Mouse (Mus musculus) hindbrain, embryonic 12.5 days (tissue): ENCODE measurements around the gene Ccdc173. TPM values are rescaled to one million over a fixed set of nuclear protein-coding genes. Genes with fewer than 3 reads are reported as not detected.

ENCODE experiments used
- ATAC-seq: fragments of 200-750 bp; cut with Nextera tagmentation; 2 replicates; pipeline ENCODE4 v1.8.0; 2017; ENCODE audit warnings: moderate TSS enrichment; ENCODE audit not compliant: low FRiP score
- H3K27ac ChIP-seq: fragments of 300-500 bp; sonication (generic); 2 replicates; pipeline ENCODE4 v1.5.1; 2016; ENCODE audit warnings: mild to moderate bottlenecking
- H3K27me3 ChIP-seq: fragments of 300-500 bp; sonication (generic); 2 replicates; pipeline ENCODE4 v1.6.1; 2016; ENCODE audit warnings: mild to moderate bottlenecking
- H3K36me3 ChIP-seq: fragments of 300-500 bp; sonication (generic); 2 replicates; pipeline ENCODE4 v1.6.1; 2016; ENCODE audit warnings: mild to moderate bottlenecking
- H3K4me1 ChIP-seq: fragments of 300-500 bp; sonication (generic); 2 replicates; pipeline ENCODE4 v1.6.1; 2016
- H3K4me2 ChIP-seq: fragments of 300-500 bp; sonication (generic); replicated peaks from 2 replicates; pipeline ENCODE4 v1.6.1; 2016; ENCODE audit warnings: mild to moderate bottlenecking
- H3K4me3 ChIP-seq: fragments of 300-500 bp; sonication (generic); 2 replicates; pipeline ENCODE4 v1.5.1; 2016; ENCODE audit warnings: mild to moderate bottlenecking
- H3K9ac ChIP-seq: fragments of 300-500 bp; sonication (generic); 2 replicates; pipeline ENCODE4 v1.6.1; 2016; ENCODE audit warnings: mild to moderate bottlenecking, moderate library complexity
- H3K9me3 ChIP-seq: fragments of 300-500 bp; sonication (generic); replicated peaks from 2 replicates; pipeline ENCODE4 v1.6.1; 2016; ENCODE audit warnings: mild to moderate bottlenecking
- WGBS: fragments of 180-500 bp; shearing (Covaris S2); methylation state at CpG from one replicate; pipeline ENCODE4 v1.1.7; 2016; 5-methylcytosine and 5-hydroxymethylcytosine counted together
- polyA plus RNA-seq: library from polyadenylated mRNA; unstranded; fragments of >200 nt; fragmentation: Nextera tagmentation; extraction: Ambion mirVana; gene quantifications from 2 replicates; pipeline ENCODE4 v1.2.1, GENCODE M21; 2016

Ccdc173 gene
- polyA plus RNA-seq: 4.1 and 5.1 TPM in 2 replicates

- WGBS: 2% methylated on average over 48 of the region's 48 CpGs
These were observed at the start of gene Ccdc173, which contains the start of gene Phospho2 for GRCm38 (mm10) chr2:69789429-69790069. TSS of gene Ccdc173 (minus strand) at chr2:69789575. TSS of gene Phospho2 (plus strand) at chr2:69789623.

GRCm38 (mm10) chr2:69838707-69839106 lies 49.3 kb upstream of the Ccdc173 start:
- Histone ChIP-seq H3K9me3 (no peaks in the 10 kb centered on the region), H3K9ac (no peak overlapping the region), H3K4me2 (no peak overlapping the region), H3K27me3 (no peaks in the 10 kb centered on the region), H3K36me3 (peaks cover 18% of the 10 kb centered on the region), H3K27ac (no peak overlapping the region), H3K4me1 (0 out of 2 replicates have a peak, but pooled peaks cover 4% of the 10 kb centered on the region), H3K4me3 (no peak overlapping the region)
- no peak for ATAC-seq

More at GRCm38 (mm10) chr2:69789429-69790069, at the start of gene Ccdc173, which contains the start of gene Phospho2:
- H3K9me3 ChIP-seq: no peaks in the 10 kb centered on the region
- H3K4me3 ChIP-seq: peak within 1 kb of the TSS; percentile 63
- peak; percentile 95 for ATAC-seq
- peaks cover 2% of the 10 kb centered on the region; the same call in 1 of the 2 replicates for H3K4me1 ChIP-seq
- H3K27ac ChIP-seq: peak within 1 kb of the TSS; percentile 89
- peak within 1 kb of the TSS; percentile 72 for H3K9ac ChIP-seq
- peak within 1 kb of the TSS; percentile 85 for H3K4me2 ChIP-seq
- H3K36me3 ChIP-seq: peaks cover 20% of the 10 kb centered on the region
- no peaks in the 10 kb centered on the region for H3K27me3 ChIP-seq

GRCm38 (mm10) chr2:69837996-69838395 lies 48.6 kb upstream of the Ccdc173 start:
- Histone ChIP-seq H3K9me3 (no peaks in the 10 kb centered on the region), H3K4me1 (0 out of 2 replicates have a peak, but pooled peaks cover 4% of the 10 kb centered on the region), H3K4me3 (no peak overlapping the region), H3K27me3 (no peaks in the 10 kb centered on the region), H3K27ac (no peak overlapping the region), H3K9ac (no peak overlapping the region), H3K4me2 (no peak overlapping the region), H3K36me3 (peaks cover 24% of the 10 kb centered on the region)
- WGBS: 43% methylated on average over 3 of the region's 3 CpGs
- no peak for ATAC-seq

GRCm38 (mm10) chr2:69837244-69837967 lies 48.0 kb upstream of the Ccdc173 start:
- Histone ChIP-seq H3K27me3 (no peaks in the 10 kb centered on the region), H3K36me3 (peaks cover 29% of the 10 kb centered on the region), H3K4me2 (no peak overlapping the region), H3K4me1 (0 out of 2 replicates have a peak, but pooled peaks cover 4% of the 10 kb centered on the region), H3K27ac (no peak overlapping the region), H3K4me3 (no peak overlapping the region), H3K9me3 (no peaks in the 10 kb centered on the region), H3K9ac (no peak overlapping the region)
- ATAC-seq: no peak
- WGBS: 67% methylated on average over 7 of the region's 7 CpGs

GRCm38 (mm10) chr2:69830116-69830515 lies 40.7 kb upstream of the Ccdc173 start:
- no peak overlapping the region for H3K27ac ChIP-seq
- ATAC-seq: no peak
- H3K9me3 ChIP-seq: no peaks in the 10 kb centered on the region
- H3K4me2 ChIP-seq: no peak overlapping the region
- H3K27me3 ChIP-seq: no peaks in the 10 kb centered on the region
- no peak overlapping the region for H3K9ac ChIP-seq
- 92% methylated on average over 8 of the region's 8 CpGs for WGBS
- peaks cover 7% of the 10 kb centered on the region; the same call in 1 of the 2 replicates for H3K4me1 ChIP-seq
- no peak overlapping the region for H3K4me3 ChIP-seq
- peaks cover 41% of the 10 kb centered on the region for H3K36me3 ChIP-seq

GRCm38 (mm10) chr2:69829680-69830079 lies 40.3 kb upstream of the Ccdc173 start:
- WGBS: 95% methylated on average over 2 of the region's 2 CpGs
- no peak overlapping the region for H3K9ac ChIP-seq
- peaks cover 46% of the 10 kb centered on the region for H3K36me3 ChIP-seq
- no peak overlapping the region for H3K27ac ChIP-seq
- no peaks in the 10 kb centered on the region for H3K27me3 ChIP-seq
- H3K4me1 ChIP-seq: peaks cover 10% of the 10 kb centered on the region
- no peaks in the 10 kb centered on the region for H3K9me3 ChIP-seq
- no peak for ATAC-seq
- H3K4me2 ChIP-seq: no peak overlapping the region
- no peak overlapping the region for H3K4me3 ChIP-seq

- Histone ChIP-seq H3K27me3 (no peaks in the 10 kb centered on the region), H3K36me3 (peaks cover 34% of the 10 kb centered on the region), H3K4me2 (no peak overlapping the region), H3K27ac (no peak overlapping the region), H3K4me3 (no peak overlapping the region), H3K9me3 (no peaks in the 10 kb centered on the region), H3K9ac (no peak overlapping the region), H3K4me1 (peaks cover 20% of the 10 kb centered on the region)
- 51% methylated on average over 7 of the region's 7 CpGs for WGBS
- no peak for ATAC-seq
These were observed 38.7 kb upstream of the Ccdc173 start for GRCm38 (mm10) chr2:69828031-69828430.

- Histone ChIP-seq H3K4me1 (peaks cover 28% of the 10 kb centered on the region), H3K27ac (no peak overlapping the region), H3K9ac (no peak overlapping the region), H3K27me3 (no peaks in the 10 kb centered on the region), H3K4me3 (no peak overlapping the region), H3K9me3 (no peaks in the 10 kb centered on the region), H3K4me2 (no peak overlapping the region), H3K36me3 (peaks cover 28% of the 10 kb centered on the region)
- 50% methylated on average over 2 of the region's 2 CpGs for WGBS
- no peak for ATAC-seq
These were observed 37.0 kb upstream of the Ccdc173 start for GRCm38 (mm10) chr2:69826380-69826779.

- WGBS: 83% methylated on average over 10 of the region's 10 CpGs
- no peak for ATAC-seq
- Histone ChIP-seq H3K27me3 (no peaks in the 10 kb centered on the region), H3K36me3 (peaks cover 24% of the 10 kb centered on the region), H3K27ac (no peak overlapping the region), H3K9ac (no peak overlapping the region), H3K4me1 (peaks cover 28% of the 10 kb centered on the region), H3K4me2 (no peak overlapping the region), H3K9me3 (no peaks in the 10 kb centered on the region), H3K4me3 (no peak overlapping the region)
These were observed 36.5 kb upstream of the Ccdc173 start for GRCm38 (mm10) chr2:69825898-69826297.

GRCm38 (mm10) chr2:69823129-69823677 lies 33.8 kb upstream of the Ccdc173 start:
- ATAC-seq: peak; percentile 82
- Histone ChIP-seq H3K4me2 (peak overlapping the region; percentile 81), H3K4me1 (peaks cover 28% of the 10 kb centered on the region), H3K27me3 (no peaks in the 10 kb centered on the region), H3K27ac (peak overlapping the region; percentile 94), H3K36me3 (peaks cover 6% of the 10 kb centered on the region; the same call in 1 of the 2 replicates), H3K9ac (peak overlapping the region; percentile 97), H3K9me3 (no peaks in the 10 kb centered on the region), H3K4me3 (peak overlapping the region; percentile 94)
- 2% methylated on average over 45 of the region's 45 CpGs for WGBS

- ATAC-seq: peak; percentile 71
- peak overlapping the region; percentile 94 for H3K27ac ChIP-seq
- under 1% methylated on average over 68 of the region's 80 CpGs for WGBS
- peak overlapping the region; percentile 94 for H3K4me3 ChIP-seq
- peaks cover 28% of the 10 kb centered on the region for H3K4me1 ChIP-seq
- H3K9me3 ChIP-seq: no peaks in the 10 kb centered on the region
- no peaks in the 10 kb centered on the region for H3K27me3 ChIP-seq
- H3K4me2 ChIP-seq: peak overlapping the region; percentile 81
- peak overlapping the region; percentile 97 for H3K9ac ChIP-seq
- peaks cover 6% of the 10 kb centered on the region; the same call in 1 of the 2 replicates for H3K36me3 ChIP-seq
These were observed 33.2 kb upstream of the Ccdc173 start for GRCm38 (mm10) chr2:69822361-69823128.
